Mouse (Mus musculus): Measurements from ENCODE around the gene Stk4.

The Stk4 gene

GRCm38 (mm10) chr2:164082175-164082574, 12.1 kb downstream of the Stk4 start:
- DNase-seq = no peak

GRCm38 (mm10) chr2:164083609-164084341, 13.7 kb downstream of the Stk4 start:
- DNase-seq = peak; percentile 80 to 82

- peak in 1 of 2 experiments; percentile 21 for DNase-seq
Observed at GRCm38 (mm10) chr2:164084342-164084700, 14.2 kb downstream of the Stk4 start.

- no peak for DNase-seq
Observed at GRCm38 (mm10) chr2:164087416-164088017, 17.4 kb downstream of the Stk4 start.

GRCm38 (mm10) chr2:164089508-164089907, 19.4 kb downstream of the Stk4 start:
- no peak for DNase-seq

- no peak for DNase-seq
Observed at GRCm38 (mm10) chr2:164094152-164094551, 24.0 kb downstream of the Stk4 start.

GRCm38 (mm10) chr2:164098603-164099250, 28.6 kb downstream of the Stk4 start:
- no peak for DNase-seq

- no peak for DNase-seq
Observed at GRCm38 (mm10) chr2:164101936-164102335, 31.8 kb downstream of the Stk4 start.

- DNase-seq = peak in 1 of 2 experiments; percentile 38
Observed at GRCm38 (mm10) chr2:164102366-164102765, 32.2 kb downstream of the Stk4 start.

GRCm38 (mm10) chr2:164103501-164103900, 33.4 kb downstream of the Stk4 start:
- peak; percentile 57 to 64 for DNase-seq

GRCm38 (mm10) chr2:164106287-164107035, 36.3 kb downstream of the Stk4 start:
- DNase-seq = no peak

- DNase-seq = no peak
Observed at GRCm38 (mm10) chr2:164107125-164107874, 37.2 kb downstream of the Stk4 start.

GRCm38 (mm10) chr2:164108501-164108900, 38.4 kb downstream of the Stk4 start:
- no peak for DNase-seq

GRCm38 (mm10) chr2:164111546-164111945, 41.4 kb downstream of the Stk4 start:
- no peak for DNase-seq

- no peak for DNase-seq
Observed at GRCm38 (mm10) chr2:164114051-164114450, 43.9 kb downstream of the Stk4 start.

GRCm38 (mm10) chr2:164115531-164115930, 45.4 kb downstream of the Stk4 start:
- DNase-seq = no peak

- no peak for DNase-seq
Observed at GRCm38 (mm10) chr2:164119503-164119902, 49.4 kb downstream of the Stk4 start.

- DNase-seq = no peak
Observed at GRCm38 (mm10) chr2:164123169-164123766, 53.1 kb downstream of the Stk4 start.

GRCm38 (mm10) chr2:164126533-164126955, 56.4 kb downstream of the Stk4 start:
- DNase-seq = peak; percentile 33 to 44

- no peak for DNase-seq
Observed at GRCm38 (mm10) chr2:164127297-164127696, 57.2 kb downstream of the Stk4 start.

- DNase-seq = no peak
Observed at GRCm38 (mm10) chr2:164128576-164129411, 58.7 kb downstream of the Stk4 start.

Measured in lung, adult 18-20 months (tissue).